Mouse (Mus musculus) lung, adult 2 months (tissue): Measurements from ENCODE around the gene Tom1l2.

Experiments
- CTCF ChIP-seq: fragments of 200-500 bp; IDR thresholded peaks from 2 replicates; pipeline ENCODE4 v1.5.1; 2011; ENCODE audit warnings: mild to moderate bottlenecking, low read length, control low read depth; ENCODE audit not compliant: insufficient read depth
- POLR2A ChIP-seq: fragments of 200-500 bp; IDR thresholded peaks from 2 replicates; pipeline ENCODE4 v1.6.1; 2011; ENCODE audit warnings: low read depth, mild to moderate bottlenecking, control low read depth, low read length, borderline replicate concordance; ENCODE audit errors: extremely low read depth

DNA sequence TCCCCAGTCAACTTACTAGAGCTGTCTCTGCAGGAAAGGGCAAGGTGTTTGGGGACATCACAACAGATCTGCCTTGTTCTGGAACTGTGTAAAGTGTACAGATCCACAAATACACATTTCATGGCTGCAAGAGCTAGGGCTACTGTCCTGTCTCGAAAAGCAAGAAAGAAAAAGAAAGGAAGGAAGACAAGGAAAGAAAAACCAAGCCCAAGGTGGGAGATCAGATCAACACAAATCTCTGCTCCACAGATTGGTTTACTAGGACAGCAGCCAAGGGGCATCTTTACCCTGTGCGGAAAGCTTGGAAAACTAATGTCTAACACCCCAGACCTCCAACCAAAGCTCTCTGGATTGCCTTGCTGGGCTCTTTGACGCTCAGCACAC is 130.6 kb downstream of the Tom1l2 start:
- TF ChIP-seq CTCF: no peak
- TF ChIP-seq POLR2A: no peak
